Mouse (Mus musculus): ENCODE results near the gene Arpp21.

Arpp21 gene

DNA sequence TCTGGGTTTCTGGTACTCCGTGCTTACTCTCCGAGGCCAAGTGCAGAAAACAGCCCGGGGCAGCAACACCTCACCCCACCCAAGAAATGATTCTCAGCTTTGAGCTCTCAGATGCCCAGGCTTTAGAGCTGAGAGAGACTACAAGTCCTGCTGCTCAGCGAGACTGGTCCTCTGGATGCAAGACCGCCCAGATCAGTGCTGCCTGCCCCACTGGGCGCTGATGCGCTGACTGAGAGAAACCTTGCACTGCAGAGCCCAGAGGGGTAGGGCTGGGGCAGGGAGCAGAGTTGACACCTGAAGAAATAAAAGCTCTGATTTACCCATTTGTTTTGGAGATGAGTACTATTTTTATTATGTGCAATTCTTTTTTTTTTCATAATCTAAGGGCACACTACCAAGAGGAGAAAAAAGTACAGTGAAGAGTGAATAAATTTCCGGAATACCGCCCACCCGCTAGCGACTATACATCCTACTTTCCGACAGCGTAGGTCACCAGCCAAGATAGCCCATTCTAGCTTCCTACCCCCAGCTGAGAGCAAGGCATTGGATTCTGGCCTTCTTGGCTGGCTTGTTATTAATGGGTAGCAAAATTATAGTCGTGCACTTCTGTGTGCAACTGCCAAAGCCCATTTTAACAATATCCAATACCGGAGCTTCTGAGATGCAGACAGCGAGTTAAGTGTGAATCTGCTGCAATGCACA, at the start of gene Arpp21:
Gene Arpp21 (minus strand): TSS at position 243 of the 702 bp plus-strand sequence.
- in situ Hi-C loops (cut with MboI): no loop called here

GRCm38 (mm10) chr9:112272426-112272969, 36.8 kb upstream of the Arpp21 start:
- in situ Hi-C loops (cut with MboI): no loop called here

DNA sequence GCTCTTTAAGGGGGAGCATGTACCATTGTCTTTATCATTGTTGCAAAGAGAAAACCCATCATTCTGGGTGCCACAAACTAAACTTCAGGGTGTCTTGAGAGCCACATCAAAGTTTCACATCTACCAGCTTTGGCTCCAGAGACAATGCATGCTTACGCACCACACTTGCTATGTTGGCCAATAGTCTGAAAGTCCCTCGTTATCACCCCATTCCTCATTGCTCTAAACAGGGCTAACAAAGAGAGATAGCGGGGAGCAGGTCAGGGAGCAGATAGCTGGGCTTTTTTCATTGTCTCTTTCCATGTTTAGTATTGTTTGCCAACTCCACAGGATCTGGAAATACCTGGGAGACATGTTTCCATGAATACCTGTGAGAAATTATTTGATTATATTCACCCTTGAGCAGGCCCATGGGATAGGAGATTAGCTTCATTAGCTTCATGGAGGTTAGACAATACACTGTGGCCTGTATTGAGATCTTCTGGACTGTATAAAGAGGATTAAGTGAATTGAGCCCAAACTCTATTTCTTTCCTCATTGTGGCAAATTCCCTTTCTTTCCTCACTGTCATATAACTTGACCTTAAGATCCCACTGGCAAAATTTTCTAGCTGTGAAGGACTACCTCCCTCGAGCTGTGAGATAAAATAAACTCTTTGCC, 29.4 kb upstream of the Arpp21 start:
- in situ Hi-C loops (cut with MboI): no loop called here

DNA sequence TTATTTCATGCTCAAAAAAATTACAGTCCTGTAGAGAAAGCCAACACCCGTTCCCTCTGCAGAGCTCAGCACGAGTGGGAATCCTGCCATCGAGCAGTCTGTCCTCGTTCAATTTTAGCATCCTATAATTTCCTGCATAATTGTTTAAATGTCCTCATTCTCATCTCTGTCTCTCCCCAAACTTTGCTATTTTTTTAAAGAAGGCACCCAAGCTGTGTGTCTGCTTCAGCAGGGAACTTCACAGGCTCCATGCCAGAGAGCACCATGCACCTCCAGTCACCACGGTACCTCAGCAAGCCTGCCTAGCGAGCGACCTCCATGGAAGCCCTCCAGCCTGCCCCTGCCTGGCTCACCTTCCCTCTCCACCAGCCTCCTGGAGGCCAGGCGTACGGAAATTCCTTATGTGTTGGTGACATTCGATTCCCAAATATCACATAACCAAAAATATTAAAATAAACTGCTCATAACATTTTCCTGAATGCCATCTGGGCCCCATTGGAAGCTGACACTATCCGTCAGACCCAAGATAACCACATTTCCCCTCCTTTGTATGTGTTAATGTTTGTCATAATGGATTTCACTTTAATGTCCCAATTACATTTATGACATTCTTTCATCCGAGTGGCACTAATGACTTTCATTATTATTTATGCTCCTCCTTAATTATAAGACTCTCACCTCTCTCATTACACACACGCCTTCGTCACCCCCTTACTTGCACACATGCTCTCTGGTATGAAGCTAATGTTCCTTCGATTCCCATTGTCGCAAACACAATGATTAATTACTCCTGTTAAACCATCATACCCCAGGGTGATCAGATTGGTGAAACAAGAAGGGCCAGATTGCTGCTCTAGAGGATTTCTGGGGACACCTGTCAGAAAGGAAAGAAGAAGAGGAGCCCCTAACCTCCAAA, 26.5 kb upstream of the Arpp21 start:
- in situ Hi-C loops (cut with MboI): no loop called here

DNA sequence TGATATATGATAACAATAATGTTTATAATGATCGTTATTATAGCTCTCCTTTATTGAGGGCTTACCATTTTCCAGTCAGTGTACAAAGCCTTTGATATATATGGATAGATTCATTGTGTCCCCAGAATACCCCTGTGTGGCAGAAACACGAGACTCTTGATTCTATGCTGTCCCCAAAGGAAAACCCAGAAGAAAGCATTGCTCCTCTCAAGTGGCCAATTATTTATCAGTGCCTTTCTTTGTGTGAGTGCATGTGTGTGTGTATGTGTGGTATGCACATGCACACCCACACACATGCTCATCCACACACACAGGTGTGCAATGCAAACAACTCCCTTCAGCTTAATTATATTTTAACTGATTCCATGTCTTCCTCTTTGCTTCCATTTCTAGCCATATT, 25.8 kb upstream of the Arpp21 start:
- in situ Hi-C loops (cut with MboI): no loop called here

DNA sequence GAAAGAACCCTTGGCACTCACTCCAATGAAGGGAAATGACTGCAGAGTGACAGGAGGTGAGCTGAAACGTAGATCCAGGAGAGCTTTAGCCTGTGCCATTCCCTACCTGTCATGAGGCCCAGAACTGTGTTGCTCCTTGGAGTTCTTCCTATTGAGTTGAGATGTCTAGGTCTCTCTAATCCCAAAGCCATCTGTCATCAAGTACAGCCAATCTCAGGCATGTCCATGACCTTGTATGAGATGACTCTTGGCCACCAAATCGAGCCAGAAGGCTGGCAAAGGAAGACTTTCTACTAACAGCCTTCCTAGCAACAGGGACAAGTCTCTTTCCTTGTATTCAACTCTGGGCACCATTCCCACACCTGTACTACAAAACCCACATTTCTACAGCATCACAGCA, 25.0 kb upstream of the Arpp21 start:
- in situ Hi-C loops (cut with MboI): no loop called here

DNA sequence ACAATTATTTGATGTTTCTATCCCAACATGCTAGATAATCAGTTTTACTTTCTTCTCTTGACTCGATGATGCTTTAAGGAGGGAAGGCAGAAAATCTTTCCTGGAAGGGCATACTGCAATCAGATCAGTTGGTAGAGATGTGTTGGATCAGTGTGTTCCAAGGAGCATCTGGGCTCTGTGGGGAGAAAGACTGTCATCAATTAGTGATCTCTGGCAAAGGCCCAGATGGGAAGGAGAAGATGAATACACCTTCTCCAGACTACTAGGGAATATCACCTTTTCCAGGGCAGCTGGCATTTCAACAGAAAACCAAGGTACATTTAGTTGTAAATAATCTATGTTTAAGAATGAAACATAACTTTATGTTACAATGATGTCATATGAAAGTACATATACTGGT, 22.8 kb upstream of the Arpp21 start:
- in situ Hi-C loops (cut with MboI): no loop called here

DNA sequence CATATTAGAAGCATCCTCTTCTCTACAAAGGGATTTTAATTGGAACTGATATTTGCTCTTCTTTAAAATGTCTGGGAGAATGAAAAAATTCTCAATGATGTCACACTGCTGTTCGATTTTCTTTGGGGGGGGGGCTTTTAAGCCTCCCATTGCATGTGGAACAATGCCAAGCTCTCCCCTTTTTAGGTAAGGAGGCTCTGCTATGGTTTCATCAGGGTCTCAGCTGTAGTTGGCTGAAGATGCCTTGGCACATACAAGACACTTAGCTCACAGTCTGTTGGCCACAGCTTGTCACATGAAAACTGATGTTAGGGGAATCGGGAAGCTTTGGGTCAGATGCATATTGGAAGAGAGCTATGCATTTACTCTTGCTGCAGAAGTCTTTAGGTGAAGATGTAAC, 20.2 kb upstream of the Arpp21 start:
- in situ Hi-C loops (cut with MboI): no loop called here

GRCm38 (mm10) chr9:112253730-112254129, 18.0 kb upstream of the Arpp21 start:
- in situ Hi-C loops (cut with MboI): no loop called here

- in situ Hi-C loops (cut with MboI): no loop called here
Observed at GRCm38 (mm10) chr9:112251857-112252256, 16.1 kb upstream of the Arpp21 start.

GRCm38 (mm10) chr9:112251339-112251738, 15.6 kb upstream of the Arpp21 start:
- in situ Hi-C loops (cut with MboI): no loop called here

DNA sequence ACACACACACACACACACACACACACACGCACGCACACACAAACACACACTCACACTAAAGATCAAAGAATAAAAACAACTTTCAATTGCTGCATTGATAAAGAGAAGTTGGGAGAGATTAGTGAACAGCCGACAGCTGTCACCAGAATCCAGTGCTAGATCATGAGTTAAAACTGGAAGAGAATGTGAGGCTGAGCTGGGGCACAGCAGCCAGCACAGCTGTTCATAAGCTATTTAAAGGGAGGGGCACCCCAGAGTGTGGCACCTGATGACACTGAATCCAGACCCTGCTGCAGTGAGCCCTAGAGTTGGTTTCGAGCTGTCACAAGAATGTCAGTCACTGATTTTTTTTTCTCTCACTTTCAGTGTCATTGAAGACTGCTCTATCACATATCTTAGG, 14.0 kb upstream of the Arpp21 start:
- in situ Hi-C loops (cut with MboI): no loop called here

GRCm38 (mm10) chr9:112247183-112247582, 11.4 kb upstream of the Arpp21 start:
- in situ Hi-C loops (cut with MboI): no loop called here

- in situ Hi-C loops (cut with MboI): no loop called here
Observed at GRCm38 (mm10) chr9:112238168-112238567, 2.4 kb upstream of the Arpp21 start.

- in situ Hi-C loops (cut with MboI): no loop called here
Observed at GRCm38 (mm10) chr9:112236551-112236950, 813 bp upstream of the Arpp21 start.

DNA sequence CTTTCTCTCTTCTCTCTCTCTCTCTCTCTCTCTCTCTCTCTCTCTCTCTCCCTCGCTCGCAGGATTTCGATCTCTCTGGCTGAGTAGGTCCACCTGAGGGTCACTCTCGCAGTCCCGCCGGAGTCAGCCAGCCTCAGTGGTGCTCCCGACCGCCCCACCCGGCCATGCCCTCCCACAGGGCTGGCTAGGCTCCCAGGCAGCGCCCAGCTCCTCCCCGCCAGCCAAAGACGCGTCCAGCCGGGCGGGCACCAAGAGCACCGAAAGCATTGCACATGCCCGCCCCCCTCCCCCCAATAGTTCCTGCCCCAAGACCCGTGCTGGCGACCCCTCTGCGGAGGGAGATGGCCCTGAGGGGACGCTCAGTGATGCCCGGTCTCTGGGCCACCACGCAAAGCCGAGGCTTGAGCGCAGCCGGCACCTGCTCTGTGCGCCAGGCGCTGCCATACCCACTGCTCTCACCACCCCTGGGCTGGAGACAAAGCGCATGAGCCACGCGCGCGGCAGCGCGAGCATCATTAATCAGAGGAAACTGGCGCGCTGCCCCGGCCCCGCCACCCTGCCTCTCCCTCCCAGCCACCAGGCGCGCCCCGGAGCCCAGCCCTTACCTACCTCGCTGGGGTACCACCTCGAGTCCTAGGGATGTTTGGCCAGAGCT, 570 bp downstream of the Arpp21 start:
- in situ Hi-C loops (cut with MboI): no loop called here

- in situ Hi-C loops (cut with MboI): no loop called here
Observed at GRCm38 (mm10) chr9:112234505-112235024, 1.2 kb downstream of the Arpp21 start.

DNA sequence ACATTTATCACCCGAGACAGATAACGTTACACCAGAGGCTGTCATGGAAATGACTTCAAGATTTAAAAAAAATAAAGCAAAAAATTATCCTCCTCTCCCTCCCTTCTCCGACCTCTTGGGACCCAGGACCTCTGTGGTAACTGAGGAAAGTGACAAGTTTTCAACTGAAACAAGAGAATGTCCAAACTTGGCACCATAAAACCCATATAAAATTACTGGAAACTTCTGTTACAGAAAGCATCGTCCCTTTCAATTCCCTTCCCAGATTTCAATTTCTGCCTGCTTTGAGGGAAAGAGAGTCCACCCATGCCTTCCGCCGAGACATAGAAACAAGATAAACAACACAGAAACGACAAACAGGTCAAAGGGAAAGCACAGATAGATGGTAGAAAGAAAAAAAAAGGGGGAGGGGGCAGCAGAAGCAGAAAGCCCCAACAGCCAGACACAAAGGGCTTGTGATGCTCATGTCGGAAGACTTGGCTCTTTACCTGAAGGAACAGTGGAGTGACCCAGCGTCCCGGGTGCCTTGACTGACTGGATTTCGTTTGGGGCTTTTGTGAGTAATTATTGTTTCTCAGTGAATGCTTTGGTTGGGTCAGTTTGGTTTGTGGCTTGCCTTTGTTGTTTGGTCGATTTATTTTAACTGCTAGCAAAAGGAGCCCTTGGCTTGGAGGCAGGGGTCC, 1.8 kb downstream of the Arpp21 start:
- in situ Hi-C loops (cut with MboI): no loop called here

DNA sequence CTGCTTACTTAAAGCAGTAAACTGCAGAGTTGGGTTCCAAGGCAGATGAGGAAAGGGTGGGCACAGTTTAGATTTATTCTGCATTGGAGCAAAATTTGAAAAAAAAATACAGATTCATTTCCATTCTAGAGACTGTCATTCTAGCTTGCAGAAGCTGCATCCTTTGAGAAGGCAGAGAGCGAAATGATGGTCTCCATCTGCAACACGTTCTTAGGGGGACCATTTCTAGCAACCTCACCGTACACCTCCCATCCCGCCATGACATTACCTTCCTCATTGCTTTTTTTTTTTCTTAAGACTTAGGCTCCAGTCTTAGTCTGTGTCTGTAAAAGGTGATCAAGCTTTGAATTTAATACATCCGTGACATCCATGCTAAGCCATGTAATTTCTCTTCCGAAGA, 2.4 kb downstream of the Arpp21 start:
- in situ Hi-C loops (cut with MboI): no loop called here

GRCm38 (mm10) chr9:112231935-112232575, 3.7 kb downstream of the Arpp21 start:
- in situ Hi-C loops (cut with MboI): no loop called here
